Mouse (Mus musculus) ES-E14 (cell line): ENCODE measurements at regions not wholly inside any gene's neighbourhood (a gene's known extent, or its start where the extent isn't known, plus 50 kb on each side); places are given as distances from the start of the nearest gene placed in this dataset.

Experiments
- DNase-seq: peaks from one replicate; pipeline ENCODE4 v3.0.0-alpha.2; 2013; ENCODE audit warnings: low read depth, low spot score
- H3K27ac ChIP-seq: 2 replicates; pipeline ENCODE4 v1.5.1; 2012; ENCODE audit warnings: low read depth, mild to moderate bottlenecking, low read length, moderate library complexity, mixed read lengths; ENCODE audit not compliant: poor library complexity, insufficient read depth, severe bottlenecking
- H3K36me3 ChIP-seq: 2 replicates; pipeline ENCODE4 v1.6.1; 2012; ENCODE audit warnings: mild to moderate bottlenecking, low read length, moderate library complexity, mixed read lengths; ENCODE audit not compliant: control insufficient read depth, poor library complexity, insufficient read depth, severe bottlenecking
- H3K4me1 ChIP-seq, 2 experiments: fragments of 150-350 bp in 1 of 2; sonication (generic) in 1 of 2; 2 replicates each; pipeline ENCODE4 v1.6.1; 2012; ENCODE audit warnings: low read length in 2 of 2, mild to moderate bottlenecking in 1 of 2, mixed read lengths in 1 of 2; ENCODE audit not compliant: control insufficient read depth in 2 of 2, insufficient read depth in 2 of 2, poor library complexity in 1 of 2
- H3K4me3 ChIP-seq, 2 experiments: fragments of 150-350 bp in 1 of 2; sonication (generic) in 1 of 2; 2 replicates each; pipeline ENCODE4 v1.5.1; 2012; ENCODE audit warnings: low read length in 2 of 2, low read depth in 1 of 2, mild to moderate bottlenecking in 1 of 2, mixed read lengths in 1 of 2; ENCODE audit not compliant: insufficient read depth in 1 of 2, poor library complexity in 1 of 2, severe bottlenecking in 1 of 2
- H3K9ac ChIP-seq: 2 replicates; pipeline ENCODE4 v1.6.1; 2012; ENCODE audit warnings: low read depth, mild to moderate bottlenecking, low read length, mixed read lengths; ENCODE audit not compliant: poor library complexity, insufficient read depth, severe bottlenecking
- H3K9me3 ChIP-seq: fragments of 150-350 bp; sonication (generic); 2 replicates; pipeline ENCODE4 v1.6.1; 2012; ENCODE audit warnings: low read depth, mild to moderate bottlenecking, low read length; ENCODE audit not compliant: control insufficient read depth, insufficient read depth
- CHD2 ChIP-seq: IDR thresholded peaks from 2 replicates; pipeline ENCODE4 v1.6.1; 2014; ENCODE audit warnings: mild to moderate bottlenecking, low read depth, low read length, inconsistent platforms
- HCFC1 ChIP-seq: IDR thresholded peaks from 2 replicates; pipeline ENCODE4 v1.6.1; 2012; ENCODE audit warnings: low read length, inconsistent platforms, borderline replicate concordance; ENCODE audit not compliant: insufficient read depth
- MAFK ChIP-seq: IDR thresholded peaks from 2 replicates; pipeline ENCODE4 v1.6.1; 2014; ENCODE audit warnings: mild to moderate bottlenecking, low read depth, low read length, inconsistent platforms; ENCODE audit not compliant: insufficient read depth
- ZC3H11A ChIP-seq: IDR thresholded peaks from 2 replicates; pipeline ENCODE4 v1.6.1; 2012; ENCODE audit warnings: low read depth, mild to moderate bottlenecking, inconsistent platforms, low read length, borderline replicate concordance
- ZNF384 ChIP-seq: IDR thresholded peaks from 2 replicates; pipeline ENCODE4 v1.6.1; 2012; ENCODE audit warnings: low read depth, low read length, inconsistent platforms
- in situ Hi-C, 2 experiments: fragments of 600-800 bp; cut with MboI; formaldehyde crosslinking; loops; one replicate each; pipeline ENCODE4 v1.15.1; 2025; ENCODE audit warnings: low sequenced_read_pairs in 2 of 2, inconsistent platforms in 1 of 2; ENCODE audit not compliant: unreplicated experiment in 2 of 2

- no peaks in the 10 kb centered on the region for H3K9me3 ChIP-seq
- DNase-seq: no peak
- H3K4me1 ChIP-seq: no peaks in the 10 kb centered on the region
- TF ChIP-seq CHD2 (no peak), HCFC1 (no peak), MAFK (no peak), ZC3H11A (no peak), ZNF384 (no peak)
- no peak overlapping the region for H3K4me3 ChIP-seq
- in situ Hi-C loops: no loop called here
- H3K9ac ChIP-seq: no peak overlapping the region
- H3K36me3 ChIP-seq: no peaks in the 10 kb centered on the region
- no peak overlapping the region for H3K27ac ChIP-seq
Measured at GRCm38 (mm10) chr6:22716864-22717557, 158.3 kb upstream of the Ptprz1 start.

GRCm38 (mm10) chr6:22716144-22716856 is 159.0 kb upstream of the Ptprz1 start:
- no peak overlapping the region for H3K4me3 ChIP-seq
- H3K27ac ChIP-seq: no peak overlapping the region
- no peak for DNase-seq
- no peaks in the 10 kb centered on the region for H3K4me1 ChIP-seq
- in situ Hi-C loops: no loop called here
- H3K9me3 ChIP-seq: no peaks in the 10 kb centered on the region
- no peaks in the 10 kb centered on the region for H3K36me3 ChIP-seq
- TF ChIP-seq HCFC1 (no peak), CHD2 (no peak)
- no peak overlapping the region for H3K9ac ChIP-seq

GRCm38 (mm10) chr6:22698187-22698586 is 177.1 kb upstream of the Ptprz1 start:
- no peak for DNase-seq
- in situ Hi-C loops: no loop called here
- no peak overlapping the region for H3K9ac ChIP-seq
- H3K27ac ChIP-seq: no peak overlapping the region
- H3K4me1 ChIP-seq: no peaks in the 10 kb centered on the region
- H3K4me3 ChIP-seq: no peak overlapping the region
- TF ChIP-seq CHD2: no peak
- no peak for TF ChIP-seq ZNF384
- no peak for TF ChIP-seq ZC3H11A
- no peak for TF ChIP-seq MAFK
- no peak for TF ChIP-seq HCFC1
- H3K9me3 ChIP-seq: no peaks in the 10 kb centered on the region
- no peaks in the 10 kb centered on the region for H3K36me3 ChIP-seq

- no peak for TF ChIP-seq ZC3H11A
- TF ChIP-seq MAFK: no peak
- TF ChIP-seq HCFC1: no peak
- no peak for TF ChIP-seq ZNF384
- TF ChIP-seq CHD2: no peak
- no peak overlapping the region for H3K9ac ChIP-seq
- no peak overlapping the region for H3K4me3 ChIP-seq
- DNase-seq: no peak
- no peaks in the 10 kb centered on the region for H3K36me3 ChIP-seq
- peaks cover 6% of the 10 kb centered on the region for H3K9me3 ChIP-seq
- no peak overlapping the region for H3K27ac ChIP-seq
- in situ Hi-C loops: no loop called here
- H3K4me1 ChIP-seq: no peaks in the 10 kb centered on the region
Measured at GRCm38 (mm10) chr6:22688678-22689126, 186.6 kb upstream of the Ptprz1 start.

GRCm38 (mm10) chr6:22674586-22674929 is 200.7 kb upstream of the Ptprz1 start:
- no peak overlapping the region for H3K9ac ChIP-seq
- no peak overlapping the region for H3K4me3 ChIP-seq
- no peak for DNase-seq
- no peaks in the 10 kb centered on the region for H3K9me3 ChIP-seq
- no peaks in the 10 kb centered on the region for H3K36me3 ChIP-seq
- TF ChIP-seq ZNF384: no peak
- TF ChIP-seq MAFK: no peak
- TF ChIP-seq CHD2: no peak
- no peak for TF ChIP-seq ZC3H11A
- no peak for TF ChIP-seq HCFC1
- no peak overlapping the region for H3K27ac ChIP-seq
- in situ Hi-C loops: no loop called here
- H3K4me1 ChIP-seq: no peaks in the 10 kb centered on the region
